Mouse (Mus musculus) forebrain, embryonic 11.5 days (tissue): ENCODE measurements at regions not wholly inside any gene's neighbourhood (a gene's known extent, or its start where the extent isn't known, plus 50 kb on each side); places are given as distances from the start of the nearest gene placed in this dataset.

Experiments used
- ATAC-seq: fragments of 200-750 bp; cut with Nextera tagmentation; replicated peaks from 2 replicates; pipeline ENCODE4 v1.8.0; 2017; ENCODE audit warnings: moderate TSS enrichment; ENCODE audit not compliant: low FRiP score
- DNase-seq: peaks from one replicate; pipeline ENCODE4 v3.0.0-alpha.2; 2017; ENCODE audit warnings: low spot score
- H3K27ac ChIP-seq: fragments of 300-500 bp; sonication (generic); 2 replicates; pipeline ENCODE4 v1.5.1; 2014; ENCODE audit warnings: low read depth, low read length
- H3K27me3 ChIP-seq: fragments of 300-500 bp; sonication (generic); 2 replicates; pipeline ENCODE4 v1.6.1; 2014; ENCODE audit warnings: mild to moderate bottlenecking, low read length, mixed read lengths; ENCODE audit not compliant: control insufficient read depth, insufficient read depth
- H3K36me3 ChIP-seq: fragments of 300-500 bp; sonication (generic); 2 replicates; pipeline ENCODE4 v1.6.1; 2014; ENCODE audit warnings: mild to moderate bottlenecking, low read length, moderate library complexity, mixed read lengths; ENCODE audit not compliant: control insufficient read depth, insufficient read depth
- H3K4me1 ChIP-seq: fragments of 300-500 bp; sonication (generic); replicated peaks from 2 replicates; pipeline ENCODE4 v1.6.1; 2014; ENCODE audit warnings: low read length, mixed read lengths; ENCODE audit not compliant: control insufficient read depth, insufficient read depth
- H3K4me2 ChIP-seq: fragments of 300-500 bp; sonication (generic); 2 replicates; pipeline ENCODE4 v1.6.1; 2014; ENCODE audit warnings: low read depth, mild to moderate bottlenecking, low read length, moderate library complexity, mixed read lengths; ENCODE audit not compliant: severe bottlenecking
- H3K4me3 ChIP-seq: fragments of 300-500 bp; sonication (generic); 2 replicates; pipeline ENCODE4 v1.5.1; 2014; ENCODE audit warnings: low read depth, low read length
- H3K9ac ChIP-seq: fragments of 300-500 bp; sonication (generic); 2 replicates; pipeline ENCODE4 v1.6.1; 2014; ENCODE audit warnings: low read length
- H3K9me3 ChIP-seq: fragments of 300-500 bp; sonication (generic); 2 replicates; pipeline ENCODE4 v1.6.1; 2016; ENCODE audit warnings: low read length, mixed read lengths; ENCODE audit not compliant: control insufficient read depth
- WGBS: fragments of 180-500 bp; shearing (Covaris S2); extraction: QIAGEN DNeasy Blood & Tissue Kit; methylation state at CpG from one replicate; pipeline ENCODE4 v1.1.7; 2014; 5-methylcytosine and 5-hydroxymethylcytosine counted together

GRCm38 (mm10) chr12:96748868-96749615 is 1057.0 kb downstream of the Flrt2 start:
- ATAC-seq, result no peak
- no peaks in the 10 kb centered on the region for H3K27me3 ChIP-seq
- H3K4me2 ChIP-seq, result no peak overlapping the region
- H3K4me3 ChIP-seq, result no peak overlapping the region
- H3K9ac ChIP-seq, result no peak overlapping the region
- no peak overlapping the region for H3K27ac ChIP-seq
- no peaks in the 10 kb centered on the region for H3K36me3 ChIP-seq
- DNase-seq, result no peak
- WGBS, result 79% methylated on average over 5 of the region's 5 CpGs
- no peaks in the 10 kb centered on the region for H3K9me3 ChIP-seq
- no peaks in the 10 kb centered on the region for H3K4me1 ChIP-seq

GRCm38 (mm10) chr12:96754714-96755113 is 1062.7 kb downstream of the Flrt2 start:
- WGBS, result 17% methylated on average over 5 of the region's 5 CpGs
- no peak overlapping the region for H3K4me2 ChIP-seq
- H3K9ac ChIP-seq, result no peak overlapping the region
- ATAC-seq (no peak), DNase-seq (no peak)
- H3K36me3 ChIP-seq, result no peaks in the 10 kb centered on the region
- H3K9me3 ChIP-seq, result no peaks in the 10 kb centered on the region
- no peak overlapping the region for H3K4me3 ChIP-seq
- H3K4me1 ChIP-seq, result no peaks in the 10 kb centered on the region
- H3K27me3 ChIP-seq, result no peaks in the 10 kb centered on the region
- no peak overlapping the region for H3K27ac ChIP-seq

GRCm38 (mm10) chr12:96763153-96763552 is 1071.1 kb downstream of the Flrt2 start:
- no peak overlapping the region for H3K9ac ChIP-seq
- WGBS, result 38% methylated on average over 5 of the region's 5 CpGs
- H3K4me2 ChIP-seq, result no peak overlapping the region
- no peaks in the 10 kb centered on the region for H3K36me3 ChIP-seq
- DNase-seq, result no peak
- H3K4me1 ChIP-seq, result no peaks in the 10 kb centered on the region
- H3K4me3 ChIP-seq, result no peak overlapping the region
- no peak overlapping the region for H3K27ac ChIP-seq
- ATAC-seq, result peak; percentile 49; the same call in 1 of the 2 replicates
- no peaks in the 10 kb centered on the region for H3K9me3 ChIP-seq
- H3K27me3 ChIP-seq, result no peaks in the 10 kb centered on the region

GRCm38 (mm10) chr12:96763621-96764020 is 1071.6 kb downstream of the Flrt2 start:
- WGBS, result 80% methylated on average over 2 of the region's 2 CpGs
- H3K36me3 ChIP-seq, result no peaks in the 10 kb centered on the region
- H3K4me3 ChIP-seq, result no peak overlapping the region
- no peak for DNase-seq
- no peak overlapping the region for H3K27ac ChIP-seq
- H3K4me1 ChIP-seq, result no peaks in the 10 kb centered on the region
- no peak overlapping the region for H3K4me2 ChIP-seq
- H3K9ac ChIP-seq, result no peak overlapping the region
- no peak for ATAC-seq
- no peaks in the 10 kb centered on the region for H3K27me3 ChIP-seq
- no peaks in the 10 kb centered on the region for H3K9me3 ChIP-seq

GRCm38 (mm10) chr12:96764186-96764585 is 1072.2 kb downstream of the Flrt2 start:
- ATAC-seq, result no peak
- no peak overlapping the region for H3K4me3 ChIP-seq
- H3K9ac ChIP-seq, result no peak overlapping the region
- no peaks in the 10 kb centered on the region for H3K9me3 ChIP-seq
- no peak overlapping the region for H3K27ac ChIP-seq
- H3K36me3 ChIP-seq, result no peaks in the 10 kb centered on the region
- no peaks in the 10 kb centered on the region for H3K27me3 ChIP-seq
- no peak for DNase-seq
- no peaks in the 10 kb centered on the region for H3K4me1 ChIP-seq
- no peak overlapping the region for H3K4me2 ChIP-seq

- no peak overlapping the region for H3K9ac ChIP-seq
- 89% methylated on average over 3 of the region's 3 CpGs for WGBS
- no peaks in the 10 kb centered on the region for H3K36me3 ChIP-seq
- no peaks in the 10 kb centered on the region for H3K9me3 ChIP-seq
- no peaks in the 10 kb centered on the region for H3K4me1 ChIP-seq
- no peak for DNase-seq
- H3K27ac ChIP-seq, result no peak overlapping the region
- no peak overlapping the region for H3K4me2 ChIP-seq
- ATAC-seq, result no peak
- H3K4me3 ChIP-seq, result no peak overlapping the region
- no peaks in the 10 kb centered on the region for H3K27me3 ChIP-seq
Observed at GRCm38 (mm10) chr12:96771222-96771621, 1079.2 kb downstream of the Flrt2 start.

- no peak overlapping the region for H3K27ac ChIP-seq
- H3K36me3 ChIP-seq, result no peaks in the 10 kb centered on the region
- H3K4me3 ChIP-seq, result no peak overlapping the region
- H3K9ac ChIP-seq, result no peak overlapping the region
- no peak overlapping the region for H3K4me2 ChIP-seq
- no peaks in the 10 kb centered on the region for H3K4me1 ChIP-seq
- H3K9me3 ChIP-seq, result no peaks in the 10 kb centered on the region
- DNase-seq (no peak), ATAC-seq (no peak)
- 85% methylated on average over 1 of the region's 1 CpGs for WGBS
- no peaks in the 10 kb centered on the region for H3K27me3 ChIP-seq
Observed at GRCm38 (mm10) chr12:96821376-96821775, 1129.3 kb downstream of the Flrt2 start.

GRCm38 (mm10) chr12:96828415-96828814 is 1136.4 kb downstream of the Flrt2 start:
- H3K4me3 ChIP-seq, result no peak overlapping the region
- H3K27me3 ChIP-seq, result no peaks in the 10 kb centered on the region
- no peaks in the 10 kb centered on the region for H3K9me3 ChIP-seq
- no peak overlapping the region for H3K9ac ChIP-seq
- H3K4me2 ChIP-seq, result no peak overlapping the region
- H3K36me3 ChIP-seq, result no peaks in the 10 kb centered on the region
- no peak overlapping the region for H3K27ac ChIP-seq
- no peak for DNase-seq
- ATAC-seq, result no peak
- 97% methylated on average over 1 of the region's 1 CpGs for WGBS
- no peaks in the 10 kb centered on the region for H3K4me1 ChIP-seq
